Mouse (Mus musculus) heart, postnatal 0 days (tissue): ENCODE measurements around the gene Alox12e.

ENCODE experiments used
- CTCF ChIP-seq: IDR thresholded peaks from 2 replicates; pipeline ENCODE4 v1.5.1; 2016; ENCODE audit warnings: antibody characterized with exemption, control low read depth, low read depth
- EP300 ChIP-seq: IDR thresholded peaks from 2 replicates; pipeline ENCODE4 v1.6.1; 2016; ENCODE audit warnings: antibody characterized with exemption, low read depth

GRCm38 (mm10) chr11:70288102-70288501 lies 34.3 kb downstream of the Alox12e start:
- TF ChIP-seq EP300 (no peak), CTCF (no peak)
